Mouse (Mus musculus) left cerebral cortex, postnatal 25 days (tissue): ENCODE measurements around the gene Sptssb. TPM values are rescaled to one million over a fixed set of nuclear protein-coding genes. Genes with fewer than 3 reads are reported as not detected.

Experiments
- DNase-seq, 2 experiments: peaks; one replicate each; pipeline ENCODE4 v3.0.0; 2022; ENCODE audit warnings: low spot score in 2 of 2, mixed read lengths in 1 of 2
- intact Hi-C: fragments of 180-260 bp; cut with DNase I; formaldehyde crosslinking; loops from one replicate; pipeline ENCODE4 v1.15.1; 2025
- total RNA-seq, 2 experiments: library from RNA; stranded (reverse); gene quantifications; 2 replicates each; pipeline ENCODE4 v1.2.3; 2021

The Sptssb gene
- total RNA-seq, 2 experiments from 2014 or later = 3.1 to 5.7 TPM

DNA sequence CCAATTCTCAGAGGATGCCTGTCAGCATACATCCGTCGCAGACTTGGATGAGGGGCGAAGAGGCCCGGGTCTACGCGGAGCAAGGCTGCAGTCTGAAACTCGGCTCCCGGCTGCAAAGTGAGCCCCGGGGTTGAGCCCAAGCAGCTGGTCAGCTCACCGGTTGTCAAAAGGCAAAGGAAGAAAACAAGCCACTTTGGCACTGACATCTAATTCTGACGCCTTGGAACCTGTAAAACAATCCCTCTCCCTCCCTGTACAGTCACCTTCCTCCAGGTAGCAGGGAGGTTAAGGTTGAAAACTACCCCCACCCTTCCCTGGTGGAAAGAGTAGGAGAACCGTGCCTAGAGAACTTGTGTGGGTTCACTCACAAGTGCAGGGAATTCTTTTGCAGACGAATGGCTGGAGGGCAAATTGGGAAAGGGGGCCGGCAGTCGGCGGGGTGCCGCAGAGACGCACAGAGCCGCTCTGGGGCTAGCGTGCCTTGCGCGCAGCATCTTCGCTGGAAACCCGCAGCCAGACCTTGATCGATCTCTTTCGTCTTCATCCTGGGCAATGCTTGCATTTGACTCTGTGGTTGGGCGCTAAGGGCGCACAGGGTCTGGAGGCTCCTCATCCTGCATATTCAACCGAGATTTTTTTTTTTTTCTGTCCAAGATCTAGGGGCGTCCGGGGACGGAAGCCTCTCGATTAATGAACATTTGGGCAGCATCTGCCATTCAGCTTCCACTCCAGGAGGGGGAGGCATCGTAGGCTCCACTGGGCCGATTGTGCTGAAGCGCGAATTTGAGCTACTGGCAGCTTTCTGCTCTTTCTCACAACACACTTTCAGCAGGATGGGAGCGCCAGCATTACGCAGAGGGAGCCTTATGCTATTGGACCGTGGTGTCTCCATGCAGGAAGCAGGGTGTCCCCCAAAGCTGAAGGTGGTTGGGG lies 1.1 kb upstream of the Sptssb start:
- intact Hi-C loops = no loop called here
- peak; percentile 65 to 87 for DNase-seq

GRCm38 (mm10) chr3:69839485-69839884 lies 20.3 kb downstream of the Sptssb start:
- intact Hi-C loops = no loop called here
- no peak for DNase-seq

DNA sequence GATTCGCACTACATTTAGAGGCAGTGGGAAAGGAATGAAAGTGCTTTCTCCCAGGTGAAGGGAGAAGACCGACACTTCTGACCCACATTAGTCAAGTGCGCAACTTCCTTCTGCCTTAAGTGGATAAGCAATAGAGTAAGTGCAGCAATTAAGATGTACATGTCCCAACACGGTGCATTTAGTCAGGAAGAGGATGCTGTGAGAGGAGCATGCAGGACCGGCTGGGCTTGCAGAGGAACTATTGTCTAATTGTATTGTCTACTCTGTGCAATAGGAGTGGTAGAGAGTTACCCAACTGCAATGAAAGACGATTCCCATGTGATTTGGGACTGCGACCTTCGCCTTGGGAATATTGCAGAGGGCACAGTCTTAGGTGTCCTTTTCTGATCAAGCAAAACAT lies 30.2 kb downstream of the Sptssb start:
- intact Hi-C loops = loop anchor here (10.0 kb wide), 1 partner anchor 695 kb away; no protein-coding TSS in a partner anchor

GRCm38 (mm10) chr3:69824536-69824935 lies 35.2 kb downstream of the Sptssb start:
- DNase-seq = no peak
- intact Hi-C loops = loop anchor here (10.0 kb wide), 1 partner anchor 700 kb away; no protein-coding TSS in a partner anchor

More for the DNA sequence above, 30.2 kb downstream of the Sptssb start:
- no peak for DNase-seq

DNA sequence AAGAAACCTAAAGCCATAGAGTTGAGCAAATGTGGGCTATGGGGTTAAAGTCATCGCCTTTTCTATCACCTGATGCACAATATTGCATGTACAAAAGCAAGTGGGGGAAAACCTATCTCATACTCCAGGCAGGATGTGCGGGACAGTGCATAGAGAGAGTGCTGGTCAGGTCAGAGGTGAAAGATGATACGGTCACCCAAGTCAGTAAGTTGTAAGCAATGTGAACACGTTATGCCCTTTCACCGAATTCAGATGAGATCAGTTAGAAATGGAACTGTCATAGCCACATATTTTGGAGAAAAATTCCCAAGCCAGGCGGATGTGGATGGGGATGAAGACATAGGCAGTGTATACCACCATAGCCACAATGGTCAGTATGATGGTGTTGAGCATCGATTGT lies 39.1 kb downstream of the Sptssb start:
- no peak for DNase-seq
- intact Hi-C loops = loop anchor here (10.0 kb wide), 1 partner anchor 704 kb away; no protein-coding TSS in a partner anchor

- DNase-seq = peak in 1 of 2 experiments; percentile 7
- intact Hi-C loops = loop anchor here (10.0 kb wide), 1 partner anchor 705 kb away; no protein-coding TSS in a partner anchor
Observed at GRCm38 (mm10) chr3:69819851-69820200, 39.9 kb downstream of the Sptssb start.

DNA sequence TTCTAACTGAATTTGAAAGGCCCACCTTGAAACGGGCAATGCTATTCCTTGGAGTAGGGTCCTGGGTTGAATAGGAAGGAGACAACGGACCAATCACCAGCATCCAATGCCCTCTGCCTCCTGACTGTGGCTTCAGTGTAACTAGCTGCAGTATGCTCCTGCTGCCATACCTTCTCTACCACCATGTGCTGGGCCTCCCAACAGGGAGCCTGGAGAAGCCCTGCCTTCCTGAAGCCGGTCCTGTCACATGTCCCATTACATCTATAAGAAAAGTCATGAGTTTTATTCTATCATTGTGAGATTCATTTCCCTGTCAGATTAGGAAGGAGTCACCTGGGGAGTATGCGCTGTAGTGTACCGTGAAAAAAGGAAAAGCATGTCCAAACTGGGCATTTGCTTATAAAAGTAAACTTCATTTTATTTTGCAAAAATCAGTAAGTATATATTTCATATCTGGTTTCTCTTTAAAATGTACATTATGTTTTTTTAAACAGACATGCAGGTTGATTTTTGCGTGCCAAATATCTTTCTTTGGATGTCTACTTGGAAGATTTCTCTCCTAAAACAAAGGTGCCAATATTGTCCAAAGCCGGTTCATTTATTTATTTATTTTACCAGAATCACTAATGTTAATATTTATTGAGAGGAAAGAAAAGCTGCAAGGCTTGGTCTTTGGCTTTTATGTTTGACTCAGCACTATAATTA lies 40.4 kb downstream of the Sptssb start:
- intact Hi-C loops = no loop called here
- no peak for DNase-seq

- intact Hi-C loops = no loop called here
- DNase-seq = no peak
Observed at GRCm38 (mm10) chr3:69818466-69818865, 41.3 kb downstream of the Sptssb start.

GRCm38 (mm10) chr3:69816547-69816946 lies 43.2 kb downstream of the Sptssb start:
- intact Hi-C loops = no loop called here
- DNase-seq = no peak

DNA sequence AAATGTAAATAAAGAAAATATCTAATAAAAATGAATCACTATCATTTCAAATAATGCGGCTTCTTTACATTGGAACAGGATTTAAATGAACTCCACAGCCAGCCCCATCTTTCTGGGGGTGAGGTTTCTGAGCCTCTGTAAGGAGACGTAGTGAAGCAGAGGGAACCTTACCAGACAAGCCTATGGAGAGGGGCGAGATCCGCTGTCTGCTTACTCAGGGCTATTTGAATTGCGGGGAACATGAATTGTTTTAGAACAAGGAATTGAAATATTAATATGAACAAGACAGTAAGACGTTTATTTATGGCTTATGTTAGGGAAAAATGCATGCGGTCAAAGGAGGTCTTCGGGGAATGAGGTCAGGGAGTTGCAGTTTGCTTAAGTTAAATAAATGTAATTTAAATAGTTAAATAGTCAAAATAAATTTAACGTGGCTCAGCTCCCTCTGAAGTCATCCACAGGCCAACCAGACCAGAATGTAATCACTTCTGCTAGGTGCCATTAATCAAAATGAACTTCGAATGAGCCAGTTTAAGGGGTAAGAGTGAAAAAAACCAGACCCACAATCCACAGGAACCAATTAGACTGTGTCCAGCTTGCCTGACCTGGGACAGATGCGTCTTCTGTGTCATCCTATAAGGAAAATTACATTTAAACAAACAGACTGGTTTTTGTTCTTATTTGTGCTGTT lies 46.6 kb downstream of the Sptssb start:
- no peak for DNase-seq
- intact Hi-C loops = no loop called here

GRCm38 (mm10) chr3:69812442-69812841 lies 47.3 kb downstream of the Sptssb start:
- intact Hi-C loops = no loop called here
- no peak for DNase-seq

DNA sequence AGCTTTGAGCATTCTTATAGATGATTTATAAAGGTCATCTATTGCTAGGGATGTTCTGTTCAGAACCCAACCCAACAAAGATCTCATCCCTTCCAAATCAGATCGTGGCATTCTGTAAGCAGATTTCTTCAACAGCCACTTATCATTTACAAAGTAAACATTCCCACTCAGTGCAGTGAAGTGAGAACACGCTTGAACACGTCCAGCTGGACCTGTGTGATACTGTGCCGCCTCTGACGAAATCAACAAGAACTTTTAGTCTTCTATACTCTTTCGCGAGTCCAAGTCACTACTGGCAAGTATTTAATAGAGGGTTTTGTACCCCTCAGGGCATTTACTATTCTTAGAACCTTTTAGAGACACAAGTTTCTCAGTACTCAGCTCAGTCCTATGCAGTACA lies 51.3 kb downstream of the Sptssb start:
- intact Hi-C loops = no loop called here
- no peak for DNase-seq

DNA sequence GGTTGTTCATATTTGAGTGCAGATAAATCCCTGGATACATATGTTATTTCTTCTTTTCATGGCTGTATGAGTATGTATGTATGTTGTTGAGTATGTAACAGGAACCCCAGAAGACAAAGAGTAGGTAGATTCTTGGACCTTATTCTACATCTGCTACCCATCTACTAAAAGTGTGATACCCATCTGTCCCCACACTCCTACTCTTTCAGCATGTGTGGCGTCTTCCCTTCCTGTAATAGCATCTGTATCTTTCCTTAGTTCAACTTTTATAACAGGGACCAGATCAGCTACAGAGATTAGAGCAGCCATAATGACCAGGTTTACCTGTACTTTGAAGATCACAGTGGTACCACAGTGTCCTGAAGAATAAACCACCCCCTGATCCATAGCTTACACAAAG lies 56.6 kb downstream of the Sptssb start:
- peak in 1 of 2 experiments; percentile 56 for DNase-seq
- intact Hi-C loops = no loop called here

DNA sequence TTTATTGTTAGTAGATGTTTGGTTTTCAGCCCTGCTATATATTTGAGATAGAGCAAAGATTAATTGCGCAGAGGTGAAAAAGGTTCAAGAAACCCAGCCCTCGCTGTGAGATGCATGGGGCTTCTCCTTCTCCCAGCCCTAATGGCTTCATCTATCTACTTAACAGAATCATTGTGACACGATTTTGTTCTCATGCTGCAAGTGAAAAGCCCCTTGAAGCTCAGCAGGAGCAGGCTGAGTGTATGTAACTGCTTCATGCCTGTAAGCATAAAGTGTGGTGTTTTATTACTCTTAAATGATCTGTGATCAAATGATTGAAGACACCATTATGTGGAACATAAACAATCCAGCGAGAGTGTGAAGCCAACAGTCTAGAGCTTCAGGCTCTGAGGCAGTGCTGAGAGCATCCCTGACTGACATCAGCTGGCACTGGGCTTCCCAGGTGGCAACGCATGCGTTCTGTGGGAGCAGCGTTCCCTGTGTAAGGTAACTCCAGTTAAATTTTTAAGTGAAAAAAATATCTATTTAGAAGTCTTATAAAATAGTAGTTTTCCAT lies 58.8 kb downstream of the Sptssb start:
- no peak for DNase-seq

GRCm38 (mm10) chr3:69799096-69799495 lies 60.6 kb downstream of the Sptssb start:
- intact Hi-C loops = no loop called here
- DNase-seq = no peak

More for the DNA sequence above, 58.8 kb downstream of the Sptssb start:
- intact Hi-C loops = no loop called here

GRCm38 (mm10) chr3:69797969-69798368 lies 61.8 kb downstream of the Sptssb start:
- intact Hi-C loops = no loop called here
- DNase-seq = no peak

- intact Hi-C loops = no loop called here
- no peak for DNase-seq
Observed at GRCm38 (mm10) chr3:69797533-69797932, 62.2 kb downstream of the Sptssb start.

DNA sequence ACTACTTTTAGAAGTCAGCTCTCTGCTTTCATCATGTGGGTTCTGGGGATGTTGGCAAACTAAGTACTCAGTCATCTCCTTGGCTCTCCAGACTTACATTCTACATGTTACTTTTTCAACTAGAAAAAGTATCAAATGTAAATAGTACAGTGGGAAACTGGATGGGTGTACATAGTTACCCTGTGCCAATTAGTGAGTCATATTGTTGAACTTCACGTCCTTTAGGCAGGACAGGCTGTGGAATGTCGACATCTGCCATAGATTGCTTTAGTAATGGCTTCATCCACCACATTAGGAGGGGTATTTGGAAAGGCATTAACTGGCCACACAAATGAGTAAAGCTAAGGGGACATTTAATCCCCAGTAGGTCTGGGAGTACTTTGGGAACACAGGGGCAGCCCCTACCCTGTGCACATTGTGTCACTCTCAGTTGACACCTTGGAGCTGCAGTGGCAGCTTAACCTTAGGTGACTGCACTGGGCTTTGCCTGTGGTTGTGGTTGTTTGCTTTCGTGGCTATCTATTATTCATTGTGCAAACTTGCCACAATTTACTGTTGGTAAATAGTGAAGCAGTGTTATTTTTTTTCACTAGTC lies 66.8 kb downstream of the Sptssb start:
- intact Hi-C loops = no loop called here
- no peak for DNase-seq

DNA sequence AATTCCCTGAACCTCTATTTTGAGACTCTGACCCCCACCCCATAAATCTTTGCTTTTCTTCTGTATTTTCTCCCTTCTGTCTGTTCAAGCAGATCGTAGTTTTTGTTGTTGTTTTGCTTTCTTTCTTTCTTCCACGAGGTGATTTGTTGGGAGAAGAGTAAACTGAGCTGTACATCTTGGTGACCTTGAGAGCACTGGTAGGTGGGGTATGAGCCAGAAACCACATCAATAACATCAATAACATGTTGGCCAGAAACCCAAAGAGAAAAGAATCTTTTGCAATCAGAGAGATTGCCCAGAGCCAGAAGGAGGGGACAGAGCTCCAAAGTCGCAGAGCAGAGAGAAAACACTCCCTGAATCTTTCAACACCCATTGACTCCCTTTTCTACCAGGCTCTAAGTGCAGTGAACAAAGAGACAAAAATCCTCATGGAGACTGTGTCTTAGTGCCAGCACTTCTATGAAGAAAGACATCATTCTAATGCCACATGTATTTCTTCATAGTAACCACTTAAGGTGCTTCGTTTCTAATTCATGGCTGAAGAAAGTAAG lies 80.4 kb downstream of the Sptssb start:
- intact Hi-C loops = no loop called here
- no peak for DNase-seq
